Mouse (Mus musculus): ENCODE measurements around the gene Phpt1.

DNA sequence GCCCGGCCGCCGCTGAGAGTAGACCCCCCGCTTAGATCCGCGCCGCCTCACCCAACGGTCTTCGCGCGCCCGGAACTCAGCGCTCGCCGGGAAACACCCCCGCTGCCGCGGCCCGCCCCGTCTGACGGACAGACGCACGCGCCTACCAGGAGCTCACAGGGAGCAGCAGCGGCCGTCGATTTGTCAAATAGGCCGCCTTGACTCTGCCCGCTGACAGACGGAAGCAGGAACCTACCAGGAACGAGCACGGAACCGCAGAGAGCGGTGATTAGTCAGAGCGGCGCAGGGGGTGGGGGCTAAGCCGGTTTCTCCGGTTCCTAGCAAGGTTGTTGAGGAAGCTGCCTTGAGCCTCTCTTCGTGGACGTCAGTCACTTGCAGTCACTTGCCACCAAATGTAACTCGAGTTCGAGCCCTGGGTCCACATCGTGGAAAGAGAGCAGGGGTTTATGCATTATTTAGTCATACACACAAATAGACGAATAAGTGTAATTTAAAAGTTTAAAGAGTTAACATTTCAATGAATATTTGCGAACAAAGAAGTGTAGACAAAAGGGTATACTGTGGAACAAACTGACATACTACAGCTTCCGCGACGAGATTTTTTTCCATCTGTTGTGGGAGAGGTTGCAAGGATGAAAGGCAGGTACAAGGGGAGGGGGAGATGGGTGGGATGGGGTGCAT lies 28.1 kb downstream of the Phpt1 start, which contains the start of gene Traf2:
- no peak for TF ChIP-seq GATA1 (IDR thresholded peaks at IDR 0.05; ENCODE audit: borderline replicate concordance, low read length)
- no peak for TF ChIP-seq FLI1 (IDR thresholded peaks at IDR 0.05; ENCODE audit: low read length)
